ENCODE assay signal across 7 mouse cellular contexts in the genomic region with DNA sequence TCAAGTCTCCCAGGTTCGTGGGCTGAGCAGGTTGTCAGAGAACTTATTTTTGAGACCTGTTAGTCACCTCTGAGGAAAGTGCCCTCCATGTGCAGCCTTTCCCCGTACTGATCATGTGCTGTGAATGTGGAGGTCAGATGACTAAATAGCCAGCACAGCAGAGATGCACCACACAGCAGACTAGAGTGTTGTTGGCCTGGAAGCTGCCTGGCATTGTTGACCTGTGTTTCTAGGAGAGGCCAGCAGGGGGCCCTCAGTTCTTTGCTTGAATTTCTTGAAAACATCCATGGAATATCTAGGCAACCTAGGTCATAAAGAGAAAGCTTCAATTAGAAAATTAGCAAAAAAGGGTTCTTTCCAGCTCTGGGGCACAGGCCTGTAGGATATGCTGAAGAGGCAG. TPM values are rescaled to one million over a fixed set of nuclear protein-coding genes. Genes with fewer than 3 reads are reported as not detected.
DNase-seq lines count a peak whose midpoint lies in the region; ATAC-seq and TF ChIP-seq lines count a peak whose summit lies in the region.

No protein-coding gene starts in this region.

- no peak for TF ChIP-seq EP300 in liver, postnatal 0 days (IDR thresholded peaks at IDR 0.05; ENCODE audit: low read depth)

- peaks cover 14% of the 10 kb centered on the region for H3K4me1 ChIP-seq in E14TG2a.4 (replicated peaks; ENCODE audit: low read depth, low read length)
- H3K4me1 ChIP-seq in forebrain, embryonic 13.5 days: no peaks in the 10 kb centered on the region
- H3K4me1 ChIP-seq in liver, postnatal 0 days (ENCODE audit: insufficient read depth): peaks cover 10% of the 10 kb centered on the region

- 49% methylated on average over 2 of the region's 2 CpGs for WGBS in forebrain, embryonic 13.5 days
- WGBS in liver, postnatal 0 days (ENCODE audit: insufficient replicate concordance): 52% methylated on average over 2 of the region's 2 CpGs

- TF ChIP-seq CTCF in E14TG2a.4 (conservative IDR thresholded peaks at IDR 0.05; ENCODE audit: low read length): peak; percentile 48
- TF ChIP-seq CTCF in liver, postnatal 0 days (IDR thresholded peaks at IDR 0.05; ENCODE audit: low read depth): peak; percentile 76

- peaks cover 20% of the 10 kb centered on the region for H3K9me3 ChIP-seq in E14TG2a.4 (ENCODE audit: low read length)
- H3K9me3 ChIP-seq in forebrain, embryonic 13.5 days (replicated peaks): no peaks in the 10 kb centered on the region
- no peaks in the 10 kb centered on the region for H3K9me3 ChIP-seq in liver, postnatal 0 days (ENCODE audit: low read length)

- peak; percentile 48 to 61 for DNase-seq in layer of hippocampus, postnatal 10 days (ENCODE audit: low spot score in 2 of 2)
- DNase-seq in layer of hippocampus, adult 11-12 months (ENCODE audit: low spot score): no peak
- peak; percentile 69 for DNase-seq in adrenal gland, postnatal 14 days
- DNase-seq in liver, postnatal 0 days: peak; percentile 74
- DNase-seq in retina, embryonic 14.5 days (ENCODE audit: low spot score): peak; percentile 88

- H3K27ac ChIP-seq in forebrain, embryonic 13.5 days: no peak overlapping the region
- peak overlapping the region; percentile 59; the same call in 1 of the 2 replicates for H3K27ac ChIP-seq in liver, postnatal 0 days (ENCODE audit: low read depth)

- ATAC-seq in forebrain, embryonic 13.5 days: peak; percentile 36; the same call in 1 of the 2 replicates
- peak; percentile 20 for ATAC-seq in liver, postnatal 0 days

- H3K4me3 ChIP-seq in E14TG2a.4 (replicated peaks; ENCODE audit: low read length): no peak overlapping the region
- no peak overlapping the region for H3K4me3 ChIP-seq in forebrain, embryonic 13.5 days
- no peak overlapping the region for H3K4me3 ChIP-seq in liver, postnatal 0 days (ENCODE audit: low read depth, low read length)

- H3K36me3 ChIP-seq in E14TG2a.4 (ENCODE audit: insufficient read depth, low read length): no peaks in the 10 kb centered on the region
- H3K36me3 ChIP-seq in forebrain, embryonic 13.5 days (ENCODE audit: poor library complexity, severe bottlenecking): no peaks in the 10 kb centered on the region
- no peaks in the 10 kb centered on the region; the same call in 1 of the 2 replicates for H3K36me3 ChIP-seq in liver, postnatal 0 days (replicated peaks; ENCODE audit: insufficient read depth, low read length)

- no peaks in the 10 kb centered on the region for H3K27me3 ChIP-seq in E14TG2a.4 (ENCODE audit: insufficient read depth, low read length)
- no peaks in the 10 kb centered on the region for H3K27me3 ChIP-seq in forebrain, embryonic 13.5 days
- no peaks in the 10 kb centered on the region for H3K27me3 ChIP-seq in liver, postnatal 0 days (ENCODE audit: insufficient read depth, low read length)

- H3K4me2 ChIP-seq in forebrain, embryonic 13.5 days: no peak overlapping the region
- H3K4me2 ChIP-seq in liver, postnatal 0 days (ENCODE audit: low read depth, low read length): no peak overlapping the region

- H3K9ac ChIP-seq in forebrain, embryonic 13.5 days: no peak overlapping the region
- no peak overlapping the region for H3K9ac ChIP-seq in liver, postnatal 0 days (replicated peaks)

RNA-seq across cellular contexts. Expression of a gene that starts 23.8 kb away (rescaled TPM):
- not detected for total RNA-seq in layer of hippocampus, postnatal 10 days (2021)
- 1.5 TPM in 1 of 2 replicates, not detected in the other for total RNA-seq in adrenal gland, postnatal 14 days (2021)
- not detected in 2 replicates for polyA plus RNA-seq in forebrain, embryonic 13.5 days (2015; fragmentation: Nextera tagmentation; extraction: Ambion mirVana)
- 0.32 and 0.39 TPM in 2 replicates for polyA plus RNA-seq in liver, postnatal 0 days (2015; fragmentation: Nextera tagmentation; extraction: Ambion mirVana)

RNA-seq across cellular contexts. Expression of a gene that starts 23.8 kb away (rescaled TPM):
- not detected for total RNA-seq in layer of hippocampus, postnatal 10 days (2021)
- total RNA-seq in adrenal gland, postnatal 14 days (2021): not detected in 2 replicates
- not detected in 2 replicates for polyA plus RNA-seq in forebrain, embryonic 13.5 days (2015; fragmentation: Nextera tagmentation; extraction: Ambion mirVana)
- polyA plus RNA-seq in liver, postnatal 0 days (2015; fragmentation: Nextera tagmentation; extraction: Ambion mirVana): not detected in 2 replicates

RNA-seq across cellular contexts. Expression of a gene that starts 37.5 kb away (rescaled TPM):
- not detected for total RNA-seq in layer of hippocampus, postnatal 10 days (2021)
- 0.22 and 1.7 TPM in 2 replicates for total RNA-seq in adrenal gland, postnatal 14 days (2021)
- polyA plus RNA-seq in forebrain, embryonic 13.5 days (2015; fragmentation: Nextera tagmentation; extraction: Ambion mirVana): not detected in 2 replicates
- 0.11 and 0.27 TPM in 2 replicates for polyA plus RNA-seq in liver, postnatal 0 days (2015; fragmentation: Nextera tagmentation; extraction: Ambion mirVana)

RNA-seq across cellular contexts. Expression of a gene that starts 41.0 kb away (rescaled TPM):
- 1 to 10 TPM; 1.6 to 1.7 TPM for total RNA-seq in layer of hippocampus, postnatal 10 days (2021)
- 0.93 and 2.6 TPM in 2 replicates for total RNA-seq in adrenal gland, postnatal 14 days (2021)
- 0.17 and 0.29 TPM in 2 replicates for polyA plus RNA-seq in forebrain, embryonic 13.5 days (2015; fragmentation: Nextera tagmentation; extraction: Ambion mirVana)
- polyA plus RNA-seq in liver, postnatal 0 days (2015; fragmentation: Nextera tagmentation; extraction: Ambion mirVana): 10.5 and 11.9 TPM in 2 replicates
